Mouse (Mus musculus): ENCODE measurements around the gene Trub1. TPM values are rescaled to one million over a fixed set of nuclear protein-coding genes. Genes with fewer than 3 reads are reported as not detected.

The Trub1 gene
- 3.7 and 7.7 TPM in 2 replicates for total RNA-seq (2014; rRNA removed; ENCODE audit: low replicate concordance)
- 7.7 and 7.9 TPM in 2 replicates for polyA plus RNA-seq (2015; fragmentation: Nextera tagmentation; extraction: Ambion mirVana)

- DNase-seq (ENCODE audit: low spot score) (peak; percentile 89), ATAC-seq (ENCODE audit: insufficient read depth, low read depth) (peak; percentile 98)
- Histone ChIP-seq H3K4me1 (ENCODE audit: control insufficient read depth, insufficient read depth) (no peaks in the 10 kb centered on the region), H3K27ac (ENCODE audit: low read depth) (peak within 1 kb of the TSS; percentile 66), H3K4me2 (ENCODE audit: low read depth, low read length) (peak within 1 kb of the TSS; percentile 74), H3K9ac (replicated peaks; ENCODE audit: low read depth, low read length) (peak within 1 kb of the TSS; percentile 72), H3K9me3 (replicated peaks; ENCODE audit: control insufficient read depth, low read length) (no peaks in the 10 kb centered on the region), H3K36me3 (replicated peaks; ENCODE audit: control insufficient read depth, insufficient read depth, low read length) (no peaks in the 10 kb centered on the region), H3K4me3 (ENCODE audit: low read depth, low read length) (peak within 1 kb of the TSS; percentile 79), H3K27me3 (ENCODE audit: control insufficient read depth, insufficient read depth, low read length) (no peaks in the 10 kb centered on the region)
- no peak for TF ChIP-seq CTCF (IDR thresholded peaks at IDR 0.05; ENCODE audit: low read depth)
- no peak for TF ChIP-seq EP300 (IDR thresholded peaks at IDR 0.05; ENCODE audit: low read depth)
- 4% methylated on average over 26 of the region's 26 CpGs for WGBS
Measured at GRCm38 (mm10) chr19:57452492-57453217, at the start of gene Trub1. TSS of gene Trub1 (plus strand) at chr19:57452912.

GRCm38 (mm10) chr19:57403700-57404501, 48.8 kb upstream of the Trub1 start:
- no peak for TF ChIP-seq EP300 (IDR thresholded peaks at IDR 0.05; ENCODE audit: low read depth)
- peak; percentile 87 for TF ChIP-seq CTCF (IDR thresholded peaks at IDR 0.05; ENCODE audit: low read depth)
- Histone ChIP-seq H3K9ac (replicated peaks; ENCODE audit: low read depth, low read length) (no peak overlapping the region), H3K36me3 (replicated peaks; ENCODE audit: control insufficient read depth, insufficient read depth, low read length) (no peaks in the 10 kb centered on the region), H3K9me3 (replicated peaks; ENCODE audit: control insufficient read depth, low read length) (no peaks in the 10 kb centered on the region), H3K4me1 (ENCODE audit: control insufficient read depth, insufficient read depth) (no peaks in the 10 kb centered on the region), H3K4me2 (ENCODE audit: low read depth, low read length) (peak overlapping the region; percentile 36; the same call in 1 of the 2 replicates), H3K27me3 (ENCODE audit: control insufficient read depth, insufficient read depth, low read length) (no peaks in the 10 kb centered on the region), H3K4me3 (ENCODE audit: low read depth, low read length) (no peak overlapping the region), H3K27ac (ENCODE audit: low read depth) (no peak overlapping the region)
- WGBS, result 16% methylated on average over 24 of the region's 24 CpGs
- peak; percentile 66 for ATAC-seq (ENCODE audit: insufficient read depth, low read depth)
- peak; percentile 54 for DNase-seq (ENCODE audit: low spot score)

GRCm38 (mm10) chr19:57404502-57404848, 48.2 kb upstream of the Trub1 start:
- TF ChIP-seq EP300 (IDR thresholded peaks at IDR 0.05; ENCODE audit: low read depth) (no peak), CTCF (IDR thresholded peaks at IDR 0.05; ENCODE audit: low read depth) (no peak)

GRCm38 (mm10) chr19:57407947-57408346, 44.8 kb upstream of the Trub1 start:
- no peak for TF ChIP-seq EP300 (IDR thresholded peaks at IDR 0.05; ENCODE audit: low read depth)
- H3K27me3 ChIP-seq (ENCODE audit: control insufficient read depth, insufficient read depth, low read length), result no peaks in the 10 kb centered on the region

More at GRCm38 (mm10) chr19:57404502-57404848, 48.2 kb upstream of the Trub1 start:
- Histone ChIP-seq H3K9me3 (replicated peaks; ENCODE audit: control insufficient read depth, low read length) (no peaks in the 10 kb centered on the region), H3K27ac (ENCODE audit: low read depth) (no peak overlapping the region), H3K36me3 (replicated peaks; ENCODE audit: control insufficient read depth, insufficient read depth, low read length) (no peaks in the 10 kb centered on the region), H3K9ac (replicated peaks; ENCODE audit: low read depth, low read length) (no peak overlapping the region), H3K4me1 (ENCODE audit: control insufficient read depth, insufficient read depth) (no peaks in the 10 kb centered on the region), H3K4me2 (ENCODE audit: low read depth, low read length) (peak overlapping the region; percentile 36; the same call in 1 of the 2 replicates), H3K27me3 (ENCODE audit: control insufficient read depth, insufficient read depth, low read length) (no peaks in the 10 kb centered on the region), H3K4me3 (ENCODE audit: low read depth, low read length) (no peak overlapping the region)
- ATAC-seq (ENCODE audit: insufficient read depth, low read depth), result 0 out of 2 replicates have a peak, but pooled peaks have one; percentile 17
- WGBS, result 15% methylated on average over 9 of the region's 9 CpGs
- DNase-seq (ENCODE audit: low spot score), result no peak

GRCm38 (mm10) chr19:57411375-57412196, 41.1 kb upstream of the Trub1 start:
- peak overlapping the region; percentile 25 for H3K4me3 ChIP-seq (ENCODE audit: low read depth, low read length)
- WGBS, result 30% methylated on average over 29 of the region's 29 CpGs
- H3K27ac ChIP-seq (ENCODE audit: low read depth), result peak overlapping the region; percentile 62
- peak; percentile 72 for DNase-seq (ENCODE audit: low spot score)
- peak; percentile 74 for ATAC-seq (ENCODE audit: insufficient read depth, low read depth)
- H3K27me3 ChIP-seq (ENCODE audit: control insufficient read depth, insufficient read depth, low read length), result no peaks in the 10 kb centered on the region
- no peaks in the 10 kb centered on the region for H3K36me3 ChIP-seq (replicated peaks; ENCODE audit: control insufficient read depth, insufficient read depth, low read length)
- no peak for TF ChIP-seq CTCF (IDR thresholded peaks at IDR 0.05; ENCODE audit: low read depth)
- no peak for TF ChIP-seq EP300 (IDR thresholded peaks at IDR 0.05; ENCODE audit: low read depth)
- no peaks in the 10 kb centered on the region for H3K9me3 ChIP-seq (replicated peaks; ENCODE audit: control insufficient read depth, low read length)
- 0 out of 2 replicates have a peak, but pooled peaks cover 6% of the 10 kb centered on the region for H3K4me1 ChIP-seq (ENCODE audit: control insufficient read depth, insufficient read depth)
- peak overlapping the region; percentile 24; the same call in 1 of the 2 replicates for H3K9ac ChIP-seq (replicated peaks; ENCODE audit: low read depth, low read length)
- H3K4me2 ChIP-seq (ENCODE audit: low read depth, low read length), result peak overlapping the region; percentile 47

More at GRCm38 (mm10) chr19:57407947-57408346, 44.8 kb upstream of the Trub1 start:
- Histone ChIP-seq H3K36me3 (replicated peaks; ENCODE audit: control insufficient read depth, insufficient read depth, low read length) (no peaks in the 10 kb centered on the region), H3K9ac (replicated peaks; ENCODE audit: low read depth, low read length) (no peak overlapping the region), H3K9me3 (replicated peaks; ENCODE audit: control insufficient read depth, low read length) (no peaks in the 10 kb centered on the region), H3K4me2 (ENCODE audit: low read depth, low read length) (no peak overlapping the region), H3K4me3 (ENCODE audit: low read depth, low read length) (no peak overlapping the region), H3K4me1 (ENCODE audit: control insufficient read depth, insufficient read depth) (0 out of 2 replicates have a peak, but pooled peaks cover 6% of the 10 kb centered on the region), H3K27ac (ENCODE audit: low read depth) (no peak overlapping the region)
- WGBS, result 97% methylated on average over 1 of the region's 1 CpGs
- ATAC-seq (ENCODE audit: insufficient read depth, low read depth) (no peak), DNase-seq (ENCODE audit: low spot score) (no peak)
